Mouse (Mus musculus) layer of hippocampus, postnatal 10 days (tissue): Measurements from ENCODE around the gene Csnk1g2. TPM values are rescaled to one million over a fixed set of nuclear protein-coding genes. Genes with fewer than 3 reads are reported as not detected.
"Not testable (repeated sequence)": the region's sequence is repeated elsewhere in the genome, so short reads cannot be mapped to it uniquely, and the experiment has no call there.

Source experiments
- DNase-seq, 2 experiments: peaks; one replicate each; pipeline ENCODE4 v3.0.0; 2021; ENCODE audit warnings: low spot score in 2 of 2
- total RNA-seq, 2 experiments: library from RNA; stranded (reverse); gene quantifications; 2 replicates each; pipeline ENCODE4 v1.2.3; 2021

Gene Csnk1g2
- total RNA-seq, 2 experiments from 2014 or later: 146 to 157 TPM

DNA sequence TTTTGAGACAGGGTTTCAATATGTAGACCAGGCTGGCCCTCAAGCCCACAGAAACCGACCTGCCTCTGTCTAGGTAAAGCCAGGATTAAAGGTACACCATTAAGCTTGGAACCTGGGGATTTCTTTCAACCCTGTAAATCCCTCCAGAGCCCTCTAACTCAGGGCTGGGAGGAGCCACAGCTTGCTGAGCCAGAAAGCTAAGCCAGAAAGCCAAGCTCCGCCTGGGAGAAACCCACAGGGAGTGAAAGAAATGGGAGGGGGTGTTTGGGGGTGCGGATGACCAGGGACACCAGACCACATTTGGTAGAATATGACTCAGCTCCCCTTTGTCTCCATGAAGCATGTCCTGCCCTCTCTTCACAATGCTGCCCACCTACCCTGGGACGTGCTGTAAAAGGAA is 26.3 kb upstream of the Csnk1g2 start:
- no peak for DNase-seq

GRCm38 (mm10) chr10:80602698-80603325 is 19.8 kb upstream of the Csnk1g2 start, which contains the start of the genes Scamp4 and Adat3:
Scamp4 (plus strand) TSS chr10:80602872.
Adat3 (plus strand) TSS chr10:80602880.
- DNase-seq: peak; percentile 95 to 97

GRCm38 (mm10) chr10:80603364-80603763 is 19.3 kb upstream of the Csnk1g2 start:
- DNase-seq: no peak

- DNase-seq: peak in 1 of 2 experiments; percentile 14
Measured at GRCm38 (mm10) chr10:80604001-80604509, 18.6 kb upstream of the Csnk1g2 start.

DNA sequence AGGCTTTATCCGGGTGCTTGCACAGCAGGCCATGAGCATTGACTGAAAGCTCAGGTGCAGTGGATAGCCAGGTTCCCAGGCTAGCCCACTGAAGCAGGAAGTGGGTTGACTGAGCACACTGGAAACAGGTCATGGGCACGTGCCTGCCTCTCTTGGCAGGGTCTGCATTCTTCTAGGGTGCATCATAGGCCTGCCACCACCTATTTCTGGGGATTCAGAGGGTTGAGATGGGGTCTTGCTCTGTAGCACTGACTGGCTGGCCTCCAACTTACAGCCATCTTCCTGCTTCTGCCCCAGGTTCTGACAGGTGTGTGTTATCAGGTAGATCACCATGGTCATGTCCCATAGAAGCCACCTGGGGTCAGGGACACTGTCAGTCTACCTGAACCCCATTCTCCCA is 17.6 kb upstream of the Csnk1g2 start:
- no peak for DNase-seq

DNA sequence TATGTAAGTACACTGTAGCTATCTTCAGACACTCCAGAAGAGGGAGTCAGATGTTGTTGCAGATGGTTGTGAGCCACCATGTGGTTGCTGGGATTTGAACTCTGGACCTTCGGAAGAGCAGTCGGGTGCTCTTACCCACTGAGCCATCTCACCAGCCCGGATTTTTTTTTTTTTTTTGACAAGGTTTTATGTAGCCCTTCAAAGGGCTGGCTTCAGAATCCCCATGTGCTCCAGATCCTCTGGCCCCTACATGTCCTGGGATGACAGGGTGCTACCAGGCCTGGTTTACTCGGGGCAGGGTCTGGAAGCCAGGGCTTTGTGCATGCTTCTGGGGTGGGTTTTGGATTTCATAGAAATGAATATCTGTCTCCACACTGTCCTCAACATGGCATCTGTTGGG is 16.9 kb upstream of the Csnk1g2 start, which contains the start of gene Gm49322:
TSS of gene Gm49322 (plus strand) at position 301 of the 400 bp plus-strand sequence.
- not testable (repeated sequence) for DNase-seq

DNA sequence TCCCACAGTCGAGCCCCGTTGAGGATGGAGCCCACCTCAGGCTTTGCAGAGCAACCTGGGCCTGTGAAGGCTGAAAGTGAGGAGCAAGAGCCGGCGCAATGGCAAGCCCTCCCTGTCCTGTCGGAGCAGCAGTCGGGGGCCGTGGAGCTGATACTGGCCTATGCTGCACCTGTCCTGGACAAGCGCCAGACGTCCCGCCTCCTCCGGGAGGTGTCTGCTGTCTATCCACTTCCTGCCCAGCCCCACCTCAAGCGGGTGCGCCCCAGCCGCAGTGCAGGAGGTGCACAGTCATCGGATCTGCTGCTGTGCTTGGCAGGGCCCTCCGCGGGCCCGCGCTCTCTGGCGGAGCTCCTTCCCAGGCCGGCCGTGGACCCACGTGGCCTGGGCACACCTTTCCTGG is 16.3 kb upstream of the Csnk1g2 start:
- peak; percentile 4 to 21 for DNase-seq

DNA sequence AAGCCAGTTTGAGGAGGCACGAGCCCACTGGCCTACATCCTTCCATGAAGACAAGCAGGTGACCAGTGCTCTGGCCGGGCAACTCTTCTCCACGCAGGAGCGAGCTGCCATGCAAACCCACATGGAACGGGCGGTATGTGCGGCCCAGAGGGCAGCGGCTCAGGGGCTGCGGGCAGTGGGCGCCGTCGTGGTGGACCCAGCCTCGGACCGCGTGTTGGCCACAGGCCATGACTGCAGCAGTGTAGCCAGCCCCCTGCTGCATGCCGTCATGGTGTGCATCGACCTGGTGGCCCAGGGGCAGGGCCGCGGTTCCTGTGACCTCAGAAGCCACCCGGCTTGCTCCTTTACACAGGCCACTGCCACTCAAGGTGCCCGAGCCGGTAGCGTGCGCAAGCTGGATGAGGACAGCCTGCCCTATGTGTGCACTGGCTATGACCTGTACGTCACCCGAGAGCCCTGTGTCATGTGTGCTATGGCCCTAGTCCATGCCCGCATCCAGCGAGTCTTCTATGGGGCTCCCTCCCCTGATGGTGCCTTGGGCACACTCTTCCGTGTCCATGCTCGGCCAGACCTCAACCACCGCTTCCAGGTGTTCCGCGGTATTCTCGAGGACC is 15.8 kb upstream of the Csnk1g2 start:
- no peak for DNase-seq

GRCm38 (mm10) chr10:80608435-80608834 is 14.2 kb upstream of the Csnk1g2 start:
- DNase-seq: no peak

GRCm38 (mm10) chr10:80609269-80609924 is 13.2 kb upstream of the Csnk1g2 start:
- no peak for DNase-seq

GRCm38 (mm10) chr10:80610116-80610785 is 12.4 kb upstream of the Csnk1g2 start:
- DNase-seq: no peak

DNA sequence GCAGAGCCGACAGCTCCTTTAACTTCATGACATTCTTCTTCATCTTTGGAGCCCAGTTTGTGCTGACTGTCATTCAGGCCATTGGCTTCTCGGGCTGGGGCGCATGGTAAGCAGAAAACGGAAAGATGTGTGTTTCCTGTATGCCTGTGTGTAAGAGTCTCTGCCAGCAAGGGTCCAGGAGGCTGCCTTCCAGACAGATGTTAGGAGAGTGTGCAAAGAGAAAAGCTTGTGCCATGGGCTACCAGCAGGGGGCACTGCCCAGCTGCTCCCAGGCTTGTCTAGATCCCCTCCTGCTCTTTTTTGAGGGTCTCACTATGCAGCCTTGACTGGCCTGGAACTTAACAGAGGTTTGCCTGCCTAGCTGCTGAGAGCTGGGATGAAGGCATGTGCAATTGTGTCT is 11.6 kb upstream of the Csnk1g2 start:
- DNase-seq: peak; percentile 40 to 54

DNA sequence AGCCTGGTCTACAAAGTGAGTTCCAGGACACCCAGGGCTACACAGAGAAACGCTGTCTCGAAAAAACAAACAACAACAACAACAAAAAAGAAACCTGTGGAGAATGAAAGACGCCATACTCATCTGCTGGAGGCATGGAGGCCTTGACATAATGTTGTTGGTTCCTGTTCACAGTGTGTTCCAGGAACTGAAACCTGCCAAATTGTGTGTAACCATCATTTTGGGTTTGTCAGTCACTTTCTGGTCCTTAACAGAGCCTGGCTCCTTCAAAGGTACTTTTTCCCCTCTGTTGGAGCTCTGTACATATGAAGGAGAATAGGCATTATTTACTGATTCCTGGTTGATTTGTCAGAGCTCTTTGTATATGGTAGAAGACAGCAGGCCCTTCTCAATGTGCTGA is 10.7 kb upstream of the Csnk1g2 start:
- DNase-seq: no peak

GRCm38 (mm10) chr10:80613821-80614220 is 8.8 kb upstream of the Csnk1g2 start:
- no peak for DNase-seq

- DNase-seq: no peak
Measured at GRCm38 (mm10) chr10:80614351-80614750, 8.3 kb upstream of the Csnk1g2 start.

GRCm38 (mm10) chr10:80618181-80618580 is 4.5 kb upstream of the Csnk1g2 start:
- DNase-seq: no peak

GRCm38 (mm10) chr10:80619465-80620244 is 3.0 kb upstream of the Csnk1g2 start:
- no peak for DNase-seq

DNA sequence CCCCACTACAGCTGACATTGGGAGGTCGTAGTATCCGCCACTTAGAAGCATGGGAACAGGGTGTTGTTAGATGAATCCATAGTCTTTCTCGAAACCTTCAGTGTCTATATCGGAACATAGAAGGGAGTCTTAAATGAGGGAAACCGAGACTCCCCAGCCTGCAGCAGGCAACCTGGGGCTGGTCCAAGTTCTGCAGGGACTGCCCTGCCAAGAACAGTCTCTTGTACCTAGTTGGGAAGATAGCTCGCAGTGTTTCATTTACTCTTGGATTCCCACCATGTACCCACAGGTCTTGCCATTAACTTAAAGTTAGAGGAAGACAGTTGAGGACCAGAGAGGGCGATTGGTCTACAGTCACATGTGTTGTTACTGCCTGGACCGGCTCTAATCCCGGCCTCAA is 2.3 kb upstream of the Csnk1g2 start:
- no peak for DNase-seq

- peak in 1 of 2 experiments; percentile 46 for DNase-seq
Measured at GRCm38 (mm10) chr10:80620796-80621689, 1.6 kb upstream of the Csnk1g2 start.

DNA sequence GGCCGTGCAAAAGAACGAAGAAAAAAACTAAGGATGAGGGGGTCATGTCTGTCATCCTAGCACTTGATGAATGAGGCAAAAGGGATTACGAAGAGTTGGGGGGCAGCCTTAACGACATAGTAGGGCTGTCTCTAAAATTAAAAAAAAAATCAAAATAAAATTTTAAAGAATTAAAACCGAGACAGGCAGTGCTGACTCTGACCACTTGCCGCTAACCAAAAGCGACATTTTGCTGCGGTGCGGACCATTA is 1.0 kb upstream of the Csnk1g2 start:
- DNase-seq: no peak
